Mouse (Mus musculus): ENCODE results near the gene Cbx6. TPM values are rescaled to one million over a fixed set of nuclear protein-coding genes. Genes with fewer than 3 reads are reported as not detected.
A peak's percentile ranks its signal among the peaks of the same experiment; 100 is the strongest.

The Cbx6 gene
- total RNA-seq (2014; rRNA removed) (1.2 and 1.8 TPM in 2 replicates), polyA plus RNA-seq (2012; rRNA removed) (2.9 and 3.7 TPM in 2 replicates)

DNA sequence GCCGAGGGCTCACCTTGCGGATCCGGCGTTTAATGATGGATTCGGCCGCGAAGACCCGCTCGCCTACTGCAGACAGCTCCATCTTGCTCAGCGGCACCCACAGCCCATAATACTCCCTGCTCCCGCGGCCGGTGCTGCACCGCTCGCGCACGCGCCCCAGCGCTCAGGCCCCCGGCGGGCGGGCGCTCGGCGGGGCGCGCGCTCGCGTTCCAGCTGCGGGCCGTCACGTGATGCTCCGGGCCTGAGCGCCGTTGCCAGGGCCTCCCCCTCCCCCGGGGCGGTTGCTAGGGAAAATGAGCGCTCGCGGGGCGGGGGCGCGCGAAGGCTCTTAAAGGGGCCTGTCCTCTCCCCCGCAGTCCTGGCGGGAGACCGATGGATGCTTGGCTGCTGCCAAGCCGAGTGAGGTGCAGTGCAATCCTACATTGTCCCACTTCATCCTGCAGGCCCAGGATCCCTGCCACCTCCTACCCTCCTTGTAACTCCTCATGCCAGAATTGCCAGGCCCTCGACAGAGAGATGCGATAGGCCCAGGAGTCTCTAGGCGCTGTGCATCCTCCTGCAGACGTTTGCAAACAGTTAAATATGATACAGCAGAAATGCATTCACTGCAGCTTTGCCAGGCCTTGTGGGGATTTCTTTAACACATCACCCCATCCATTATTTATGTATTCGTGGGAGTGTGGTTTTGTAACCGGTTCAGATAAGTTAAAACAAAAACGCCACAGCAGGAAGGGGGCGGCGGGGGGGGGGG, at the start of gene Cbx6, which contains the start of gene Npcd:
Gene Cbx6, minus strand, starts transcription at position 559 of the 751 bp plus-strand sequence.
Gene Npcd, minus strand, starts transcription at position 108 of the 751 bp plus-strand sequence.
- no peak within 1 kb of the TSS for H3K27ac ChIP-seq (replicated peaks; ENCODE audit: insufficient read depth, low read depth, low read length)
- 0 out of 2 replicates have a peak, but pooled peaks have one; percentile 26 for TF ChIP-seq POLR2A (IDR thresholded peaks at IDR 0.05; ENCODE audit: extremely low read depth, insufficient read depth, low read length)
- TF ChIP-seq CTCF (IDR thresholded peaks at IDR 0.05; ENCODE audit: low read depth, low read length), result no peak
- no peaks in the 10 kb centered on the region for H3K79me2 ChIP-seq (ENCODE audit: control insufficient read depth, insufficient read depth, low read length)
- 4% methylated on average over 58 of the region's 58 CpGs for WGBS
- DNase-seq (ENCODE audit: extremely low read depth, low read depth, low spot score), result no peak
- no peaks in the 10 kb centered on the region for H3K36me3 ChIP-seq (ENCODE audit: control insufficient read depth, insufficient read depth, low read length)
- H3K9ac ChIP-seq (ENCODE audit: low read depth, low read length), result peak within 1 kb of the TSS; percentile 72
- peak within 1 kb of the TSS; percentile 73 for H3K4me3 ChIP-seq (ENCODE audit: insufficient read depth, low read depth, low read length)
- no peaks in the 10 kb centered on the region for H3K4me1 ChIP-seq (ENCODE audit: control insufficient read depth, insufficient read depth, low read length)
- peaks cover 3% of the 10 kb centered on the region; the same call in 1 of the 2 replicates for H3K27me3 ChIP-seq (ENCODE audit: control insufficient read depth, insufficient read depth, low read length)

DNA sequence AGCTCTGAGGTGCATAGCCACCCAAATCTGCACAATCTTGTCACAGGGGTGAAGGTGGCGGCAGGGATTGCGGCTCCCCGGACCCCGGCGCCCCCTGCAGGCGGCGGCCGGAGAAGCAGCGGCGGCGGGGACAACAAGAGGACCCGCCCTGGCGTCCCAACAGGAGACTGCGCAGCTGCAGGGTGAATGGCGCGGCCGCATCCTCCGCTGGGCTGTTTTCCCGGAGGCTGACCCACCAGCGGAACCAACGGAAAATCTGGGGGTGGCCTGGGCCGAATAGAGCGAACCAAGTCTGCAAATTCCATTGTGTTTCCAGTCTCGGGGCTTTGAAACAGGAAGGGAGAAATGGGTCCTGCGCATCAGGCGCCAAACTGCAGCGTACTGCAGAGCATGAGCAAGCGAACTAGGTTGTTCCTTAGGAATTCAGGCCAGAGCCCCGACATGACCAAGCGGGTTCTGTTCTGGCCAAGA, 48.9 kb upstream of the Cbx6 start:
- 1% methylated on average over 30 of the region's 30 CpGs for WGBS
- H3K4me3 ChIP-seq (ENCODE audit: insufficient read depth, low read depth, low read length), result peak overlapping the region; percentile 10; the same call in 1 of the 2 replicates
- H3K27me3 ChIP-seq (ENCODE audit: control insufficient read depth, insufficient read depth, low read length), result no peaks in the 10 kb centered on the region
- H3K79me2 ChIP-seq (ENCODE audit: control insufficient read depth, insufficient read depth, low read length), result no peaks in the 10 kb centered on the region
- H3K4me1 ChIP-seq (ENCODE audit: control insufficient read depth, insufficient read depth, low read length), result no peaks in the 10 kb centered on the region
- H3K9ac ChIP-seq (ENCODE audit: low read depth, low read length), result no peak overlapping the region
- TF ChIP-seq POLR2A (IDR thresholded peaks at IDR 0.05; ENCODE audit: extremely low read depth, insufficient read depth, low read length) (no peak), CTCF (IDR thresholded peaks at IDR 0.05; ENCODE audit: low read depth, low read length) (peak; percentile 65)
- H3K27ac ChIP-seq (replicated peaks; ENCODE audit: insufficient read depth, low read depth, low read length), result no peak overlapping the region
- DNase-seq (ENCODE audit: extremely low read depth, low read depth, low spot score), result peak; percentile 23
- H3K36me3 ChIP-seq (ENCODE audit: control insufficient read depth, insufficient read depth, low read length), result no peaks in the 10 kb centered on the region

- Histone ChIP-seq H3K27ac (replicated peaks; ENCODE audit: insufficient read depth, low read depth, low read length) (no peak overlapping the region), H3K4me1 (ENCODE audit: control insufficient read depth, insufficient read depth, low read length) (no peaks in the 10 kb centered on the region), H3K36me3 (ENCODE audit: control insufficient read depth, insufficient read depth, low read length) (no peaks in the 10 kb centered on the region), H3K9ac (ENCODE audit: low read depth, low read length) (no peak overlapping the region), H3K4me3 (ENCODE audit: insufficient read depth, low read depth, low read length) (no peak overlapping the region), H3K27me3 (ENCODE audit: control insufficient read depth, insufficient read depth, low read length) (no peaks in the 10 kb centered on the region), H3K79me2 (ENCODE audit: control insufficient read depth, insufficient read depth, low read length) (no peaks in the 10 kb centered on the region)
- no peak for TF ChIP-seq POLR2A (IDR thresholded peaks at IDR 0.05; ENCODE audit: extremely low read depth, insufficient read depth, low read length)
- TF ChIP-seq CTCF (IDR thresholded peaks at IDR 0.05; ENCODE audit: low read depth, low read length), result no peak
- DNase-seq (ENCODE audit: extremely low read depth, low read depth, low spot score), result no peak
- WGBS, result 32% methylated on average over 19 of the region's 19 CpGs
These were observed 48.3 kb upstream of the Cbx6 start for GRCm38 (mm10) chr15:79882623-79883267.

- H3K9ac ChIP-seq (ENCODE audit: low read depth, low read length), result no peak overlapping the region
- H3K27ac ChIP-seq (replicated peaks; ENCODE audit: insufficient read depth, low read depth, low read length), result no peak overlapping the region
- H3K4me3 ChIP-seq (ENCODE audit: insufficient read depth, low read depth, low read length), result no peak overlapping the region
- TF ChIP-seq POLR2A (IDR thresholded peaks at IDR 0.05; ENCODE audit: extremely low read depth, insufficient read depth, low read length), result no peak
- no peak for TF ChIP-seq CTCF (IDR thresholded peaks at IDR 0.05; ENCODE audit: low read depth, low read length)
- no peaks in the 10 kb centered on the region for H3K36me3 ChIP-seq (ENCODE audit: control insufficient read depth, insufficient read depth, low read length)
- H3K27me3 ChIP-seq (ENCODE audit: control insufficient read depth, insufficient read depth, low read length), result no peaks in the 10 kb centered on the region
- WGBS, result 78% methylated on average over 3 of the region's 3 CpGs
- H3K79me2 ChIP-seq (ENCODE audit: control insufficient read depth, insufficient read depth, low read length), result no peaks in the 10 kb centered on the region
- H3K4me1 ChIP-seq (ENCODE audit: control insufficient read depth, insufficient read depth, low read length), result no peaks in the 10 kb centered on the region
- no peak for DNase-seq (ENCODE audit: extremely low read depth, low read depth, low spot score)
These were observed 46.0 kb upstream of the Cbx6 start for GRCm38 (mm10) chr15:79880477-79880876.

DNA sequence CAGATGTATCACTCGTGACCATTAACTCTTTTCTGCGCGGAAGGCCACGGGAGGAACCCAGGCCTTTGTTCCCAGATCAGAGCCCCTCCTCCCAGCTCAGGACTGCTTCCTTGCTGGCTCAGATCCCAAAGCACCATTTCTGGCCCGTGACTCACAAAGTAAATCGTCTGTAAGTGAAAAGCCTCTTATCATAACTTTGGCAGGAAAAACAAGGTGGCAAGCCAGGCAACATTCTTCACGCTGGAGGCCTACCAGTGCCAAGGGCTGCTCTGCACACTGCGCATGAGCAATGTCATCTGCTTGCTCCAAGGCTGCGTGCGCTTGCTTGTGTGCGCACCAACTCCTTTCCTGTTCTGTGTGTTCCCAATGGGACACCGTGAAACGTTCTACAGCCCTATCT, 44.8 kb upstream of the Cbx6 start:
- 45% methylated on average over 13 of the region's 13 CpGs for WGBS
- DNase-seq (ENCODE audit: extremely low read depth, low read depth, low spot score), result peak; percentile 28
- H3K27ac ChIP-seq (replicated peaks; ENCODE audit: insufficient read depth, low read depth, low read length), result peak overlapping the region; percentile 45; the same call in 1 of the 2 replicates
- H3K27me3 ChIP-seq (ENCODE audit: control insufficient read depth, insufficient read depth, low read length), result no peaks in the 10 kb centered on the region
- no peaks in the 10 kb centered on the region for H3K79me2 ChIP-seq (ENCODE audit: control insufficient read depth, insufficient read depth, low read length)
- no peak overlapping the region for H3K9ac ChIP-seq (ENCODE audit: low read depth, low read length)
- H3K36me3 ChIP-seq (ENCODE audit: control insufficient read depth, insufficient read depth, low read length), result no peaks in the 10 kb centered on the region
- TF ChIP-seq POLR2A (IDR thresholded peaks at IDR 0.05; ENCODE audit: extremely low read depth, insufficient read depth, low read length) (no peak), CTCF (IDR thresholded peaks at IDR 0.05; ENCODE audit: low read depth, low read length) (no peak)
- no peak overlapping the region for H3K4me3 ChIP-seq (ENCODE audit: insufficient read depth, low read depth, low read length)
- H3K4me1 ChIP-seq (ENCODE audit: control insufficient read depth, insufficient read depth, low read length), result no peaks in the 10 kb centered on the region
